Mouse (Mus musculus): ENCODE results near the gene Aqp6. TPM values are rescaled to one million over a fixed set of nuclear protein-coding genes. Genes with fewer than 3 reads are reported as not detected.

The Aqp6 gene
- total RNA-seq, 4 experiments from 2014 or later, result 0.36 TPM; not detected in 3

- DNase-seq (ENCODE audit: low spot score in 2 of 2), result no peak
Observed at GRCm38 (mm10) chr15:99597596-99597995, 3.6 kb upstream of the Aqp6 start.

GRCm38 (mm10) chr15:99599245-99600070, 1.7 kb upstream of the Aqp6 start:
- DNase-seq (ENCODE audit: low spot score in 2 of 2), result no peak

- DNase-seq (ENCODE audit: low spot score in 2 of 2), result no peak
Observed at GRCm38 (mm10) chr15:99601823-99602120, 572 bp downstream of the Aqp6 start.

GRCm38 (mm10) chr15:99602206-99602820, 1.1 kb downstream of the Aqp6 start:
- no peak for DNase-seq (ENCODE audit: low spot score in 2 of 2)

- DNase-seq (ENCODE audit: low spot score in 2 of 2), result no peak
Observed at GRCm38 (mm10) chr15:99603216-99603615, 2.0 kb downstream of the Aqp6 start.

GRCm38 (mm10) chr15:99605595-99605994, 4.4 kb downstream of the Aqp6 start:
- no peak for DNase-seq (ENCODE audit: low spot score in 2 of 2)

GRCm38 (mm10) chr15:99606515-99606914, 5.3 kb downstream of the Aqp6 start:
- DNase-seq (ENCODE audit: low spot score in 2 of 2), result no peak

GRCm38 (mm10) chr15:99607388-99608113, 6.4 kb downstream of the Aqp6 start:
- DNase-seq (ENCODE audit: low spot score in 2 of 2), result peak; percentile 35 to 43

- no peak for DNase-seq (ENCODE audit: low spot score in 2 of 2)
Observed at GRCm38 (mm10) chr15:99608382-99609125, 7.4 kb downstream of the Aqp6 start.

GRCm38 (mm10) chr15:99611563-99611962, 10.4 kb downstream of the Aqp6 start:
- DNase-seq (ENCODE audit: low spot score in 2 of 2), result no peak

- DNase-seq (ENCODE audit: low spot score in 2 of 2), result no peak
Observed at GRCm38 (mm10) chr15:99614273-99614672, 13.1 kb downstream of the Aqp6 start.

GRCm38 (mm10) chr15:99614753-99615152, 13.6 kb downstream of the Aqp6 start:
- no peak for DNase-seq (ENCODE audit: low spot score in 2 of 2)

GRCm38 (mm10) chr15:99615246-99615645, 14.0 kb downstream of the Aqp6 start:
- DNase-seq (ENCODE audit: low spot score in 2 of 2), result no peak

- no peak for DNase-seq (ENCODE audit: low spot score in 2 of 2)
Observed at GRCm38 (mm10) chr15:99618595-99618994, 17.4 kb downstream of the Aqp6 start.

GRCm38 (mm10) chr15:99619821-99620220, 18.6 kb downstream of the Aqp6 start:
- DNase-seq (ENCODE audit: low spot score in 2 of 2), result peak; percentile 31 to 41

GRCm38 (mm10) chr15:99622063-99622462, 20.9 kb downstream of the Aqp6 start:
- DNase-seq (ENCODE audit: low spot score in 2 of 2), result no peak

- no peak for DNase-seq (ENCODE audit: low spot score in 2 of 2)
Observed at GRCm38 (mm10) chr15:99631618-99632017, 30.4 kb downstream of the Aqp6 start.

- DNase-seq (ENCODE audit: low spot score in 2 of 2), result no peak
Observed at GRCm38 (mm10) chr15:99634702-99635101, 33.5 kb downstream of the Aqp6 start.

- DNase-seq (ENCODE audit: low spot score in 2 of 2), result no peak
Observed at GRCm38 (mm10) chr15:99637405-99638123, 36.4 kb downstream of the Aqp6 start.

GRCm38 (mm10) chr15:99638124-99638485, 36.9 kb downstream of the Aqp6 start:
- no peak for DNase-seq (ENCODE audit: low spot score in 2 of 2)

GRCm38 (mm10) chr15:99642622-99643021, 41.4 kb downstream of the Aqp6 start:
- no peak for DNase-seq (ENCODE audit: low spot score in 2 of 2)
